Mouse (Mus musculus) C3H10T1/2 (cell line): ENCODE results near the gene Syvn1. TPM values are rescaled to one million over a fixed set of nuclear protein-coding genes. Genes with fewer than 3 reads are reported as not detected.

Source experiments
- polyA plus RNA-seq, 2 experiments: library from polyadenylated mRNA; unstranded; fragments of >200 nt; fragmentation: generic; extraction: Trizol; gene quantifications; one replicate each; pipeline ENCODE4 v1.2.1; 2012; ENCODE audit warnings: missing spikeins in 2 of 2

Gene Syvn1
- polyA plus RNA-seq = 10 to 100 TPM in 1 of 2 experiments, 1 to 10 TPM in 1; 8.1 to 37.0 TPM

DNA sequence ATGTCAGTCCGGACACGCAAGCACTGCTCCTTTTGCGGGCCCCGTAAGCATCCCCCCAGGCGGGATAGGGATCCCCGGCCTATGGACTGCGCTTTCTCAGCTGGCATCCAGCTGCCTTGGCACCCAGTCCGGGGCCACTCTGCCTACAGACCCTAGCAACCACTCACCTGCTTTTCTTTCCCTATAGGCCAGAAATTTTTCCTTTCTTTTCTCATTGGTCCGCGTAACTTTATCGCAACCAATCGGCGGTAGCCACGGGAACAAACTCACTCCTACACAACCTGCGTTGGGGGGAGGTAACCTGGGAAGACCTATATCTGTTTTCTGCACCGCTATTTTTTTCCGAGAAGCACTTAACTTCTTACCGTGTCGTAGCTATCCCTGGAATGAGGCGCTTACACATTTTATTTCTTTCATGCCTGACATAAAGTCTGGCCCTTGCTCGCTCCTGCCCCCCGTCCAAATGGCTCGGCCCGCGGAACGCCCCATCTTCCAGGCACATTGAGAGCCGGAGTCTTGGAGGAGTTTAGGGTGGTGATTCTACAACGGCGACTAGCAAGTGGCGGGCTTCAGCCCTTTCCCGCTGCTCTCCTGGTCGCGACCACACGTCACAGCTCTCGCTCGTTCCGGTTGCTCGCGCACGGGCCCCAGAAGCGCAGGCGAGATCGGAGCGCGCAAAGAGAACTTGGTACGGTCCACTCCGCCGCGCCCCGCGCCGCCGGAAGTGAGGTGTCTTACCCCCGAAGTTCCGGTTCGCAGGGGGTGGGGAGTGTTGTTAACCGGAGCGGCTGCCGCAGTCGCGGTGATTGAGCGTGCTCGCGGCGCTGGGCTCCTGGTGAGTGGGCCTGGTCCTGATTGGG is at the start of gene Syvn1:
TSS of gene Syvn1 (plus strand) at position 283 of the 860 bp plus-strand sequence.

DNA sequence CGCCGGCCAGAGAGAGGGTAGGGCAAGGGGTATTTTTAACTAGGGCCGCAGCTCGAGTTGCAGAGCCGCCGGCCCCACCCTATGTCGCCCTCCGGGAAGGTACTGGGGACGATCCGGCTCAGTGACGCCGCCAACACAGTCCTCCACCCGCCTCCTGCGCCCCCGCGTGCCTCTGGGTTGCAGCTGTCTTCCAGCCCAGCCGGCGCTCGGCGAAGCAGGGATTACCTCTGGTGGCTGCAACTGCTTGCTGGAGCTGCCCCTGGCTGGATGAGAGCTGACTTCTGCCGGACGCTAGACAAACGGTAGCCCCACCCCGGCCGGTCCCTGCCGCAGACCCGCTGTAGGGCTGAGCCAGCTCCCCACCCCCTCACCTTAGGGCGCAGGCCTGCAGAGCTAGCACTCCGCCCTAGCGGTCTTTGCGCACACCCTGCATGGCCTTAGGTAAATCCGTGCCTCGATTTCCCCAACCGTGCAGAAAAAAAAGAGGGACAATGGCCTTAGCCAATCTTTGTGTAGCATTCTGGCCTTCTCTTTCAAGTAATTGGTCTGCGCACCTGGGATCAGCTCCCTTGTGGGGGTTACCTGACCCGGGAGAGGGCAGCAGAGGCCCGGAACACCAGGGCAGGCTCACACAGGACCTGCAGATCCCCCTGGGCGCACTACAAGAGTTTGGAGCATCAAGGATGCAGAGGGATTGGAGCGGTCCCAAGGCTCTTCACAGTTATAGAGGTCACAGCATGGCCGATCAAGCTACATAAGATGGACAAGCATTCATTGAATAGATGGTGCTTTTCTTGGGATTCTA is 30.7 kb upstream of the Syvn1 start, which contains the start of gene Capn1:
TSS of gene Capn1 (minus strand) at position 387 of the 805 bp plus-strand sequence.

DNA sequence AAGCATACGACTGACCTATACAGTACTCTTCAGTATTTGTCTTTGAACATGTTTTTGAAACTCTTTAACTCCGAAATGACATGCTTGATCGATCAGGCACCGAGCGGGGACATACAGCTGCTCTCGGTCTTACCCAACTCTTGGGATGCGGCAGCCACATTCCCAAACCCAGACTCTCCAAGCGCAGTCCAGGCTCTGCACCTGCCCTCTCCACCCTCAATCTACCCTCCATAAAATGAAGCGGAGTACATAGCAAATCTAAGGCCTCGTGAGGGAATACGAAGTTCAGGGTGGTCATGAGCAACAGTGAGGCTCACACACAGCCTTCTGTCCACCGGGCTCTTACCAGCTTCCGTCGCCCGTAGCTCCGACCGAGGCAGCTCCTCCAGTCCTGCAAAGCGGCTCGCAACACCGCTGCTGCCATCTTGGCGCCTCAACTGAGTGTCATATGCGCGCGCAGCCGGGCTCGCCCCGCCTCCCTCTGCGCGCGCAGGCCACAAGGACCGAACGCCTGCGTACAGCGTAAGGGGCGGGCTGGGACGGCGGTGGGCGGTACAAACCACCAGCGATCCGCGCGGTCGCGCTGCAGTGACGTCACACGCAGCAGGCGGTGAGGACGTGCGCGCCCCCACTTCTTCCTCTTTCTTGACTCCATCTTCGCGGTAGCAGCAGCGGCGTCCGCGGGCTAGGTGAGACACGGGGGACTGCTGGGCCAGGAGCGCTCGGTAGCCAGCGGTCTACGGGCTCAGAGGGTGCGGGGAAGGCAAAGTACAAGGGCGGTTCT is 11.1 kb downstream of the Syvn1 start, which contains the start of the genes Mrpl49 and Fau:
TSS of gene Mrpl49 (minus strand) at position 473 of the 784 bp plus-strand sequence.
TSS of gene Fau (plus strand) at position 532 of the 784 bp plus-strand sequence.

DNA sequence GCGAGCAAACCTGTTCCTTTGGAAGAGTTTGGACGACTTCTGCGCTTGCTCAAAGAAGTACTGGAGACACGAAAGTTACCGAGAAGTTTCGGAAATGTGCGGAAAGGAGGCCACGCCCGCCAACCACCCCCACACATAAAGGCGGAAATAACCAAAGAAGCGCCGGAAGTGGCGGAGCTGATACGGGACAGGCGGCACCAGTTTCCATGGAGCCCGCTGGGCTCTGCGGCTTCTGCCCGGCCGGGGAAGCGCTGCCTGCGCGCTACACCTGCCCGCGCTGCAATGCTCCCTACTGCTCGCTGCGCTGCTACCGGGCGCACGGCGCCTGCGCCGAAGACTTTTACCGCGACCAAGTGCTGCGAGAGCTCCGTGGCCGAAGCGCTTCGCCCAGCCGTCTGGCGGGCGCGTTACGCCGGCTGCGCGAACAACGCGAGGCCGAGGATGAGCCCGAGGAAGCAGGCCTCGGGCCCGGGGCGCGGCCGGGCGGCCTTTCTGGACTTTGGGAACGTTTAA is 14.7 kb downstream of the Syvn1 start, which contains the start of gene Znhit2:
TSS of gene Znhit2 (plus strand) at position 172 of the 513 bp plus-strand sequence.

DNA sequence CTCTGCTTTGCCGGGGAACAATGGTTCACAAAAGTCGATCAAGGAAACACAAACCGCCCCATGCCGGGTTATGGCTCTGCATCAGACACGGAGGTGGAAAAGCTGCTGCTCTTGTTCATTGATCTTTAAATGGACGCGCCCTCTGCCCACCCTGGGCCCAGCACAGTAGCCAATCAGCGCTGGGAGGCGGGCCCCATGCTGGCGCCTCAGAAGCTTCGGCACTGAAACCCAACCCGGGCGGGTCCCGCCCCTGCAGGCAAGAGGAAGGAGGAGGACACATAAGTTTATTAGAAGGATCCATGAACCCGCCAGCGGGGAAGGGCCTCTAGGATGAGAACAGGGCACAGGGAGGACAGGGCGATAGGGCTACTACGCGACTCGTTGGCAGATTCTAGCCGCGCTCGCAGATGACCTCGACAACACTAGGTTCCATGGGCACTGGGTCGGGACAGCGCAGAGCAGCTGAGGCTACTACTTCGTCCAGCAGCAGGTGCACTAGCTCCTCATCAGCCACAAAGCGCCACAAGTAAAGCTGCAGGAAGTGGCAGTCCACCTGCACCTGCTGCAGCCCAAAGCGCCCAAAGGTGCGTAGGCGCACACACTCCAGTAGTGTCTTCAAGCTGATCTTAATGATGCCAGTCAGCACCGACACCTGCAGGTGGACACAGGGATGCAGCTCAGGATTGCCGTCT is 21.5 kb downstream of the Syvn1 start, which contains the start of gene Tm7sf2:
TSS of gene Tm7sf2 (minus strand) at position 650 of the 692 bp plus-strand sequence.

DNA sequence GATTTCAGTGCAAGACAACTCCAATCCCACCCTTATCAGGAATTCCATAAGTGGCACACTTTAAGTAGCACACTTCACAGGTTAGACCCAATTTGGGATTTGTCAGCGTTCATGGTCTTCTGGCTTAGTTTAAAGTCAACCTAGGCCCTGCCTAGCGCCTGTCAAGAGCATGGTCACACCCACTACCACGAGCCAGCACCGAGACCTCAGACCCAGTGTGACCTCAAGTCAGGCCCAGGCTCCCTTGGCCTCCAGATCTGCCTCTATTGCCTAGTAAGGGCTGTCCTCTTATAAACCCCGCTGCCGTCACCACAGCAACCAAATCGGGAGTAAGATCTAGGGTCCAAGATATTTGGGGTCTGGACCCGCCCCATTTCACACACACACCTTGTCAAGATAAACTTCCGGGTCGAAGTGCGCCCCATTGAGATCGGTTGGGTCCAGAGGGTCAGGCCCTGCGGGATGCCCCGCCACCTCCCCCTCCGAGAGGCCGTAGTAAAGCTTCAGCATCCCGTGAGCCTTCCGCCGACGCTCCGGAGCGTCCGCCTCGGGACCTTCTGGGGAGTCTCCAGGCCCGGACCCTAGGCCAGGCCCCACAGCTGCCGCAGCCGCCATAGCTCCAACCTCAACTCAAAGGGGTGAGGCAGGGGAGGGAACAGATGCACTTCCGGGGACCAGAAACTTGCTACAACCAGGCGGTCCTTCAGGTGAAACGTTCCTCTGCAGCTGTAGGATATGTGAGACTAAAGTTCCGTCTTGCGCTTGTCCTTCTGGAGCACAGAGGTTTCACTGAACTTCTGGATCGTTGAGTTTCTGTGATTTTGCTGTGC is 30.4 kb downstream of the Syvn1 start, which contains the start of gene Vps51:
TSS of gene Vps51 (minus strand) at position 668 of the 830 bp plus-strand sequence.

DNA sequence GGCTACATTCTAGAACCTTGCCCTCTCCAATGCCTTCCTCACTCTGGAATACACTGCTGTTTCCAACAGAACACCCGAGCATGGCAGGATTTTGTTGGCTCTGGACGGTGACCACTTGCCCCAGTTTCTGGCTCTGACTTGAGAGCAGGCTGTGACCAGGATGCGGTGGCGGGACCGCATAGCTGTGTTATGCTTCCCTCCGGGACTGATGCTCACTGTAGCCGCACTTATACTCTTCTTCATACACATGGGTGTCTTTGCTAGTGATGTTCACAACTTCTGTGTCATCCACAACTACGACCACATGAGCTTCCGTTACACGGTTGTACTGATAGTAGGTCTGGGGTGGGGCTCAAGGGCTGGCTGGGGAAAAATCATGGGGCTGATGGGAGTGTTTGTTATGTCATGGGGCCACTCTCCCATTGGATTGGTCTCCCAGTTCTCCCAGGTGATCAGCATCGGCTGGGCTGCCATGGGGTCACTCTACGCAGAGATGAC is 33.7 kb downstream of the Syvn1 start, which contains the start of gene Tmem262:
TSS of gene Tmem262 (plus strand) at position 51 of the 498 bp plus-strand sequence.

DNA sequence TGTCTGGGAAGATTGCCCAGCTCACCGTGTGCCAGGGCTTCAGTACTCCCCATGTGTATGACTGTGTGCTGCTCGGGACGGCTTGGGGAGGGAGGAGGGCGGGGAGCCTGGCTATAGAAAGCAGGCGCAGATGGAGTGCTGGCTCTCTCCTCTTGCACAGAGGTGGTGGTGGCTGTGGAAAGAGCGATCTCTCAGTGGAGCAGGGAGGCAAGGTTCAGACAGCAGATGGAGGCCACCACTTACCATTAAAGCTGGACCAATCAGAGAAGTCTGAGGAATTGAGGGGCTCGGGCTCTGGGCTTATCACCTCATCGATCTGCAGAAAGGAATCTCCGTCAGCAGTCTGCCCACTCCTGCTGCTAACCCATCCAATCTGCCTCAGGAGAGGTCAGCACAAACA is 35.8 kb downstream of the Syvn1 start, which contains the start of gene Gm28374:
TSS of gene Gm28374 (minus strand) at position 101 of the 400 bp plus-strand sequence.

DNA sequence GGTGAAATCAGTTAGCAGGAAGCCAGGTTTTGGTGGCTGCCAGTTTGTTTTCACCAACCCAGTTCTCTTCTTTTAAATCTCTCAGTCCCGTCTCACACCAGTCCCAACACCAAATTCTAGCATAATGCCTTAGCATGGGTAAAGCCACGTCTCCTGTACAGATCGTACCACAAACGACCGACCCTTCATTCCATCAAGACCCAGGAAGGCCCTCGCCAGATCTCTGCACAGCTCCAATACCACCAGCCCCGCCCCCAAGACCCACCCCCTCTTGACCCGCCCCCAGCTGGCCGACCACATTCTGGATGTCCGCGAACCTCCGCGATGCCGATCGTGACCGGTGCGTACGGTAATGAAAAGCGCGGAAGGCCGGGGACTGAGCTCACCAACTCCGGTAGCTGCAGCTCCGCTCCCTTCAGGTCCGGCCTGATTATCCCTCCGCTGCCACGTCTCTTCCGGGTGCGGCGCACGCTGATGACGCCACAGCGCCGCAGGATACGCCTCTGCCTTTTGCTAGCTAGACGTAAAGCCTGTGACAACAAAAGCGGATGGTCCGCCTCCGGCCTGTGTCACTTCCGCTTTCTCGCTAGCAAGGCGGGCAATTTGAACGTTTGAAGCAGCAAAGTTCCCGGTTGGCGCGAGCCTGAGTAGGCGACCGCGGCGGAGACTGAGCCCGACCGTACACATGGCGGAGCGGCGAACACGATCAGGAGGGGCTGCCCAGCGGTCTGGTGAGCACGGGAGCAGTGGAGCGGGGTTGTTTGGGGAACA is 38.3 kb downstream of the Syvn1 start, which contains the start of the genes Zfpl1 and Cdca5:
TSS of gene Zfpl1 (minus strand) at position 479 of the 771 bp plus-strand sequence.
TSS of gene Cdca5 (plus strand) at position 506 of the 771 bp plus-strand sequence.

DNA sequence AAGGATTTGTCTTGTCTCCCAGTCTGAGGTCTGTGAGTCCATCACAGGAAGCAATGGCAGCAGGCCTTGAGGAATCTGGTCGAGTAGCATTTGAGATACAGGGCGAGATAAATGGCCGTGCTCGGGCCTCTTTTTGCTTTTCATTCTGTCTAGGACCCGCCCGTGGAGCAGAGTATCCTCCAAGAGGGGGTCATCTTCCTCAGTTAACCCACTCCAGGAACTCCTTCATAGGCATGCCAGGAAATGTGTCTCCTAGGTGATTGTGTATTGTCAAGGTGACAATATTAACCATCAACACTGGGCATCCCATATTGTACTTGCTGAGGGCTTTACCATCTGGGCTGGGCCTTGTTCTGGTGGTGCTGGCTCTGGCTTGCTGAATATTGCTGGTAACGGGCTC is 47.7 kb downstream of the Syvn1 start, which contains the start of gene AC131692.1:
TSS of gene AC131692.1 (plus strand) at position 301 of the 400 bp plus-strand sequence.

Other genes starting within 250 kb of the Syvn1 start
- gene Frmd8, start 171.3 kb upstream of the Syvn1 start, polyA plus RNA-seq = 10 to 100 TPM; 22.0 to 31.9 TPM
- gene Slc25a45, start 168.8 kb upstream of the Syvn1 start, polyA plus RNA-seq = 10 to 100 TPM in 1 of 2 experiments, 1 to 10 TPM in 1; 4.8 to 25.6 TPM
- 1 to 10 TPM in 1 of 2 experiments, under 1 TPM in 1; 0.46 to 1.5 TPM for gene Tigd3, start 152.4 kb upstream of the Syvn1 start, polyA plus RNA-seq
- 10 to 100 TPM; 36.2 to 93.5 TPM for gene Dpf2, start 133.6 kb upstream of the Syvn1 start, polyA plus RNA-seq
- 10 to 100 TPM; 28.5 to 39.7 TPM for gene Cdc42ep2, start 121.8 kb upstream of the Syvn1 start, polyA plus RNA-seq
- 10 to 100 TPM; 33.2 to 41.9 TPM for gene Pola2, start 82.4 kb upstream of the Syvn1 start, polyA plus RNA-seq
- gene Slc22a20, start 60.4 kb upstream of the Syvn1 start, polyA plus RNA-seq = under 1 TPM in 1 of 2 experiments, not detected in 1; 0.05 TPM
- 100 to 1,000 TPM in 1 of 2 experiments, 10 to 100 TPM in 1; 54.3 to 106 TPM for gene Capn1, start 30.7 kb upstream of the Syvn1 start, polyA plus RNA-seq
- gene Mrpl49, start 11.2 kb downstream of the Syvn1 start, polyA plus RNA-seq = 10 to 100 TPM; 53.0 to 53.6 TPM
- gene Fau, start 11.3 kb downstream of the Syvn1 start, polyA plus RNA-seq = 1,000 to 10,000 TPM; 3,123 to 6,609 TPM
- 10 to 100 TPM; 47.8 to 81.5 TPM for gene Znhit2, start 14.6 kb downstream of the Syvn1 start, polyA plus RNA-seq
- gene Tm7sf2, start 21.8 kb downstream of the Syvn1 start, polyA plus RNA-seq = 10 to 100 TPM; 13.4 to 34.1 TPM
- 10 to 100 TPM; 86.8 to 98.3 TPM for gene Vps51, start 30.7 kb downstream of the Syvn1 start, polyA plus RNA-seq
- not detected for gene Tmem262, start 33.5 kb downstream of the Syvn1 start, polyA plus RNA-seq
- gene Gm28374, start 35.7 kb downstream of the Syvn1 start, polyA plus RNA-seq = 1 to 10 TPM in 1 of 2 experiments, under 1 TPM in 1; 0.12 to 1.5 TPM
- gene Zfpl1, start 38.4 kb downstream of the Syvn1 start, polyA plus RNA-seq = 100 to 1,000 TPM in 1 of 2 experiments, 10 to 100 TPM in 1; 97.2 to 129 TPM
- 10 to 100 TPM; 22.1 to 36.7 TPM for gene Cdca5, start 38.4 kb downstream of the Syvn1 start, polyA plus RNA-seq
- under 1 TPM; 0.25 to 0.46 TPM for gene AC131692.1, start 47.8 kb downstream of the Syvn1 start, polyA plus RNA-seq
- gene Naaladl1, start 59.2 kb downstream of the Syvn1 start, polyA plus RNA-seq = under 1 TPM; 0.07 to 0.28 TPM
- 10 to 100 TPM; 28.4 to 46.8 TPM for gene Sac3d1, start 72.1 kb downstream of the Syvn1 start, polyA plus RNA-seq
- gene Snx15, start 81.7 kb downstream of the Syvn1 start, polyA plus RNA-seq = 10 to 100 TPM; 17.1 to 34.0 TPM
- under 1 TPM in 1 of 2 experiments, not detected in 1; 0.14 TPM for gene Batf2, start 94.4 kb downstream of the Syvn1 start, polyA plus RNA-seq
- gene Arl2, start 95.0 kb downstream of the Syvn1 start, polyA plus RNA-seq = 100 to 1,000 TPM; 112 to 164 TPM
- not detected for gene Majin, start 137.8 kb downstream of the Syvn1 start, polyA plus RNA-seq
- gene Gpha2, start 179.8 kb downstream of the Syvn1 start, polyA plus RNA-seq = 1 to 10 TPM in 1 of 2 experiments, under 1 TPM in 1; 0.33 to 3.6 TPM
- 10 to 100 TPM; 11.0 to 23.1 TPM for gene Ppp2r5b, start 189.3 kb downstream of the Syvn1 start, polyA plus RNA-seq
- 10 to 100 TPM; 10.8 to 22.6 TPM for gene Atg2a, start 195.1 kb downstream of the Syvn1 start, polyA plus RNA-seq
- 100 to 1,000 TPM; 138 to 139 TPM for gene Ehd1, start 230.1 kb downstream of the Syvn1 start, polyA plus RNA-seq